Mouse (Mus musculus): ENCODE measurements around the gene Tmem44. TPM values are rescaled to one million over a fixed set of nuclear protein-coding genes. Genes with fewer than 3 reads are reported as not detected.

Tmem44 gene
- polyA plus RNA-seq, 1 experiment from 2014 or later: 19.3 TPM

DNA sequence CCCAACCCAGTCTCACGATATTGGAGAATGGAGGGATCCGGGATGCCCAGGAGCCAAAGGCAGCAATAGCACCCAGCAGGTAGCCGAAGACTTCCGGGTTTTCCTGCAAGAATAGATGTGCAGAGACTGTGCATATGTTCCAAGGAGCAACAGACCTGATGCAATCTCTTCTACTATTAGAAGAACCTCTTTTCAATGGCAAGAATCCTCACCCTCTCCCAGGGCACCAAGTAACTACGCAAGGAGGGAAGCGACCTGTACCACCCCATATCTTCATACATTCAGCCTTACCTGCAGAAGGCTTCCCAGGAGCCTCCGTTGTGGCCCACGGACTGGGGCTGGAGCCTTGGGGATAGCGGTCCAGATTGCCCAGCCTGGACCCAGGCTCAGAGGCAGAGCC lies 7.3 kb downstream of the Tmem44 start:
- H3K36me3 ChIP-seq (ENCODE audit: control insufficient read depth, insufficient read depth): peaks cover 17% of the 10 kb centered on the region
- H3K4me3 ChIP-seq (ENCODE audit: low read length): no peak overlapping the region
- H3K4me1 ChIP-seq (ENCODE audit: control insufficient read depth, insufficient read depth, low read length): no peaks in the 10 kb centered on the region; the same call in 1 of the 2 replicates
- H3K9me3 ChIP-seq (replicated peaks; ENCODE audit: control insufficient read depth, low read length): 0 out of 2 replicates have a peak, but pooled peaks cover 3% of the 10 kb centered on the region
- H3K27me3 ChIP-seq (ENCODE audit: control insufficient read depth, insufficient read depth, low read length): no peaks in the 10 kb centered on the region
- no peak overlapping the region for H3K27ac ChIP-seq (ENCODE audit: low read length)
- H3K4me2 ChIP-seq (ENCODE audit: low read depth, low read length): no peak overlapping the region
- no peak for ATAC-seq (replicated peaks; ENCODE audit: extremely low read depth, insufficient read depth, low FRiP score)
- whole genome bisulfite sequencing: 88% methylated on average over 9 of the region's 9 CpGs
- no peak overlapping the region for H3K9ac ChIP-seq (ENCODE audit: low read length)

- no peak overlapping the region for H3K27ac ChIP-seq (ENCODE audit: low read length)
Measured at GRCm38 (mm10) chr16:30542826-30543225, 7.8 kb downstream of the Tmem44 start.

DNA sequence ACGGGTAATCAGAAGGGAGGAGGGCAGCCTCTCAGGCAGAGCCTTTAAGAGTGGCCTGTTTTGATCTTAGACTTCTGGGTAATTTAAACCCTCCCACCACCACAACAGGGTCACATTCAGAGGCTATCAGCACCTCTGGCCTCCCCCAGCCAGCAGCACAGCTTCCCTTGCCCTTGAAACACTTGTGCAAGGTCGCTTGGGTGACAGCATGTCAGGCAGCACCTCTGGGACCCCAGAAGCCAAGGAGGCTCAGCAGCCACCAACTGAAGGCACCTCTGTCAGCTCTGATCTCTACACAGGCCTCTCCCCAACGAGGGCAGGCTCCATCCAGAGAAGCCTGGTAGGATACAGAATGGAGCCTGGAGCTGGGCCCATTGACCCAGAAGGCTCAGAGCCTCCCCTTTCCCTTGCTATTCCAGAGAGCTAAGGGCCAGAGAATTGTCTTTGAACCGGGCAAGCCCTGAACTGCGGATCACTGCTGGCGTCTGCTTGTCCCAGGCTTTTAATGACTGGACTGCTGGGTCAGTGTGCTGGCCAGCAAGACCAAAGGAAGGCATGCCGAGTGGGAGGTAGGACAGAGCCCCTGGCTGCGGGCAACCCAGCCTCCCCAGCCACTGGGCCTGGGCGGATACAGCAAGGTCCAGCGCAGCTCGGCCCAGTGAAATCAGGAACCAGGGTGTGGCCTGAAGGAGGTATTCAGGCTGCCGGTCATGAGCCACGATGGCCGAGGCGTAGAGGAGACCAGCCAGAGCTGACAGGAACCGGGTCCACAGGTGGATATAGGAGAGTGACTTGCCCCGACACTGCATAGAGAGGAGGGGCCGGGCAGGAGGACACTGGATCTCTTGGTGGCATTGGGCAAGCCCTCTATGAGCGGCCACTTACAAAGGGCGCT lies 10.3 kb downstream of the Tmem44 start:
- 51% methylated on average over 20 of the region's 20 CpGs for WGBS
- Histone ChIP-seq H3K9ac (ENCODE audit: low read length) (peak overlapping the region; percentile 42), H3K27me3 (ENCODE audit: control insufficient read depth, insufficient read depth, low read length) (no peaks in the 10 kb centered on the region), H3K9me3 (replicated peaks; ENCODE audit: control insufficient read depth, low read length) (no peaks in the 10 kb centered on the region), H3K4me1 (ENCODE audit: control insufficient read depth, insufficient read depth, low read length) (peaks cover 11% of the 10 kb centered on the region), H3K27ac (ENCODE audit: low read length) (peak overlapping the region; percentile 86), H3K4me2 (ENCODE audit: low read depth, low read length) (peak overlapping the region; percentile 33), H3K36me3 (ENCODE audit: control insufficient read depth, insufficient read depth) (peaks cover 6% of the 10 kb centered on the region), H3K4me3 (ENCODE audit: low read length) (peak overlapping the region; percentile 4)
- peak; percentile 68 for ATAC-seq (replicated peaks; ENCODE audit: extremely low read depth, insufficient read depth, low FRiP score)

More at GRCm38 (mm10) chr16:30542826-30543225, 7.8 kb downstream of the Tmem44 start:
- H3K27me3 ChIP-seq (ENCODE audit: control insufficient read depth, insufficient read depth, low read length): no peaks in the 10 kb centered on the region
- no peak overlapping the region for H3K4me3 ChIP-seq (ENCODE audit: low read length)
- no peak for ATAC-seq (replicated peaks; ENCODE audit: extremely low read depth, insufficient read depth, low FRiP score)
- H3K36me3 ChIP-seq (ENCODE audit: control insufficient read depth, insufficient read depth): peaks cover 17% of the 10 kb centered on the region
- 0 out of 2 replicates have a peak, but pooled peaks cover 3% of the 10 kb centered on the region for H3K9me3 ChIP-seq (replicated peaks; ENCODE audit: control insufficient read depth, low read length)
- WGBS: 59% methylated on average over 6 of the region's 6 CpGs
- no peaks in the 10 kb centered on the region; the same call in 1 of the 2 replicates for H3K4me1 ChIP-seq (ENCODE audit: control insufficient read depth, insufficient read depth, low read length)
- H3K9ac ChIP-seq (ENCODE audit: low read length): no peak overlapping the region
- H3K4me2 ChIP-seq (ENCODE audit: low read depth, low read length): no peak overlapping the region

- H3K4me2 ChIP-seq (ENCODE audit: low read depth, low read length): no peak overlapping the region
- no peak overlapping the region for H3K4me3 ChIP-seq (ENCODE audit: low read length)
- H3K4me1 ChIP-seq (ENCODE audit: control insufficient read depth, insufficient read depth, low read length): peaks cover 11% of the 10 kb centered on the region
- H3K27ac ChIP-seq (ENCODE audit: low read length): peak overlapping the region; percentile 86
- H3K27me3 ChIP-seq (ENCODE audit: control insufficient read depth, insufficient read depth, low read length): no peaks in the 10 kb centered on the region
- ATAC-seq (replicated peaks; ENCODE audit: extremely low read depth, insufficient read depth, low FRiP score): no peak; the same call in 1 of the 2 replicates
- no peaks in the 10 kb centered on the region for H3K36me3 ChIP-seq (ENCODE audit: control insufficient read depth, insufficient read depth)
- H3K9ac ChIP-seq (ENCODE audit: low read length): no peak overlapping the region
- no peaks in the 10 kb centered on the region for H3K9me3 ChIP-seq (replicated peaks; ENCODE audit: control insufficient read depth, low read length)
- 22% methylated on average over 10 of the region's 10 CpGs for WGBS
Measured at GRCm38 (mm10) chr16:30539433-30539832, 11.2 kb downstream of the Tmem44 start.

GRCm38 (mm10) chr16:30535075-30535474 lies 15.6 kb downstream of the Tmem44 start:
- 87% methylated on average over 1 of the region's 1 CpGs for WGBS
- Histone ChIP-seq H3K4me3 (ENCODE audit: low read length) (no peak overlapping the region), H3K9me3 (replicated peaks; ENCODE audit: control insufficient read depth, low read length) (no peaks in the 10 kb centered on the region), H3K27me3 (ENCODE audit: control insufficient read depth, insufficient read depth, low read length) (no peaks in the 10 kb centered on the region), H3K9ac (ENCODE audit: low read length) (no peak overlapping the region), H3K27ac (ENCODE audit: low read length) (no peak overlapping the region), H3K4me1 (ENCODE audit: control insufficient read depth, insufficient read depth, low read length) (peaks cover 13% of the 10 kb centered on the region), H3K36me3 (ENCODE audit: control insufficient read depth, insufficient read depth) (no peaks in the 10 kb centered on the region), H3K4me2 (ENCODE audit: low read depth, low read length) (no peak overlapping the region)
- no peak for ATAC-seq (replicated peaks; ENCODE audit: extremely low read depth, insufficient read depth, low FRiP score)

- Histone ChIP-seq H3K4me3 (ENCODE audit: low read length) (no peak overlapping the region), H3K36me3 (ENCODE audit: control insufficient read depth, insufficient read depth) (peaks cover 7% of the 10 kb centered on the region; the same call in 1 of the 2 replicates), H3K9ac (ENCODE audit: low read length) (no peak overlapping the region), H3K4me1 (ENCODE audit: control insufficient read depth, insufficient read depth, low read length) (peaks cover 13% of the 10 kb centered on the region), H3K27ac (ENCODE audit: low read length) (no peak overlapping the region), H3K27me3 (ENCODE audit: control insufficient read depth, insufficient read depth, low read length) (no peaks in the 10 kb centered on the region), H3K9me3 (replicated peaks; ENCODE audit: control insufficient read depth, low read length) (no peaks in the 10 kb centered on the region), H3K4me2 (ENCODE audit: low read depth, low read length) (no peak overlapping the region)
- WGBS: 54% methylated on average over 4 of the region's 4 CpGs
- ATAC-seq (replicated peaks; ENCODE audit: extremely low read depth, insufficient read depth, low FRiP score): no peak
Measured at GRCm38 (mm10) chr16:30533592-30533991, 17.1 kb downstream of the Tmem44 start.

- H3K4me2 ChIP-seq (ENCODE audit: low read depth, low read length): no peak overlapping the region
- H3K36me3 ChIP-seq (ENCODE audit: control insufficient read depth, insufficient read depth): peaks cover 9% of the 10 kb centered on the region; the same call in 1 of the 2 replicates
- H3K4me3 ChIP-seq (ENCODE audit: low read length): no peak overlapping the region
- peaks cover 13% of the 10 kb centered on the region for H3K4me1 ChIP-seq (ENCODE audit: control insufficient read depth, insufficient read depth, low read length)
- no peaks in the 10 kb centered on the region for H3K27me3 ChIP-seq (ENCODE audit: control insufficient read depth, insufficient read depth, low read length)
- no peak overlapping the region for H3K27ac ChIP-seq (ENCODE audit: low read length)
- WGBS: 63% methylated on average over 1 of the region's 1 CpGs
- H3K9ac ChIP-seq (ENCODE audit: low read length): no peak overlapping the region
- no peaks in the 10 kb centered on the region for H3K9me3 ChIP-seq (replicated peaks; ENCODE audit: control insufficient read depth, low read length)
- no peak for ATAC-seq (replicated peaks; ENCODE audit: extremely low read depth, insufficient read depth, low FRiP score)
Measured at GRCm38 (mm10) chr16:30532929-30533328, 17.7 kb downstream of the Tmem44 start.

- Histone ChIP-seq H3K4me1 (ENCODE audit: control insufficient read depth, insufficient read depth, low read length) (peaks cover 13% of the 10 kb centered on the region), H3K9me3 (replicated peaks; ENCODE audit: control insufficient read depth, low read length) (no peaks in the 10 kb centered on the region), H3K27ac (ENCODE audit: low read length) (no peak overlapping the region), H3K27me3 (ENCODE audit: control insufficient read depth, insufficient read depth, low read length) (no peaks in the 10 kb centered on the region), H3K4me2 (ENCODE audit: low read depth, low read length) (no peak overlapping the region), H3K9ac (ENCODE audit: low read length) (no peak overlapping the region), H3K36me3 (ENCODE audit: control insufficient read depth, insufficient read depth) (peaks cover 9% of the 10 kb centered on the region; the same call in 1 of the 2 replicates), H3K4me3 (ENCODE audit: low read length) (no peak overlapping the region)
- 31% methylated on average over 20 of the region's 20 CpGs for WGBS
- 0 out of 2 replicates have a peak, but pooled peaks have one; percentile 17 for ATAC-seq (replicated peaks; ENCODE audit: extremely low read depth, insufficient read depth, low FRiP score)
Measured at GRCm38 (mm10) chr16:30531761-30532406, 18.8 kb downstream of the Tmem44 start.

- Histone ChIP-seq H3K9ac (ENCODE audit: low read length) (no peak overlapping the region), H3K27me3 (ENCODE audit: control insufficient read depth, insufficient read depth, low read length) (no peaks in the 10 kb centered on the region), H3K9me3 (replicated peaks; ENCODE audit: control insufficient read depth, low read length) (no peaks in the 10 kb centered on the region), H3K27ac (ENCODE audit: low read length) (no peak overlapping the region), H3K4me2 (ENCODE audit: low read depth, low read length) (no peak overlapping the region), H3K4me3 (ENCODE audit: low read length) (no peak overlapping the region), H3K36me3 (ENCODE audit: control insufficient read depth, insufficient read depth) (peaks cover 10% of the 10 kb centered on the region; the same call in 1 of the 2 replicates), H3K4me1 (ENCODE audit: control insufficient read depth, insufficient read depth, low read length) (peaks cover 5% of the 10 kb centered on the region)
- ATAC-seq (replicated peaks; ENCODE audit: extremely low read depth, insufficient read depth, low FRiP score): no peak
- 44% methylated on average over 4 of the region's 4 CpGs for whole genome bisulfite sequencing
Measured at GRCm38 (mm10) chr16:30530815-30531214, 19.8 kb downstream of the Tmem44 start.
